Mouse (Mus musculus): ENCODE results near the gene Layn. TPM values are rescaled to one million over a fixed set of nuclear protein-coding genes. Genes with fewer than 3 reads are reported as not detected.

Layn gene
- 3.7 and 4.3 TPM in 2 replicates for polyA plus RNA-seq (2015; fragmentation: Nextera tagmentation; extraction: Ambion mirVana)

- Histone ChIP-seq H3K27me3 (replicated peaks) (no peaks in the 10 kb centered on the region), H3K4me3 (replicated peaks) (peak within 1 kb of the TSS; percentile 52), H3K9ac (peak within 1 kb of the TSS; percentile 54), H3K4me1 (replicated peaks) (peaks cover 15% of the 10 kb centered on the region; the same call in 1 of the 2 replicates), H3K27ac (peak within 1 kb of the TSS; percentile 54; the same call in 1 of the 2 replicates), H3K36me3 (no peaks in the 10 kb centered on the region), H3K9me3 (no peaks in the 10 kb centered on the region), H3K4me2 (replicated peaks) (peak within 1 kb of the TSS; percentile 98)
- under 1% methylated on average over 14 of the region's 14 CpGs for WGBS
- peak; percentile 95 for ATAC-seq
Measured at GRCm38 (mm10) chr9:51076979-51077315, at the start of gene Layn. Layn (minus strand) TSS chr9:51077094.

DNA sequence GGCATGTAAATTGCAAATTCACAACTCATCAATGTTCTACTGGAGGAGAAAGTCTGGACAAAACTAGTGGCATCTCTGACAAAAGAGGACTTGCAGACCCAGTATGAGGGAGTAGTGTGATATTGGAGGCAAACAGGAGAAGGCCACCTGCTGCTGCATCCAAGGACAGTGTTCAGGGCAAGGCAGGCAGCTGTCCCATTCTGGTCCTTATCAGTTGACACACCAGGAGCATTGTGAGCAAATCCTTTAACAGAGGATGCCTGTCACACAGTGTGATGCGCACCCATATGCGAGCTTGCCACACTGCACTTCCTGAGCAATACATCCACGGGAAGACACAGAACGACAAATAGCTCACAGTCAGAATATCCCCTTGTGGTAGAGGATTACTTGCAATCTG, 37.9 kb upstream of the Layn start:
- H3K4me1 ChIP-seq (replicated peaks): no peaks in the 10 kb centered on the region
- H3K9ac ChIP-seq: no peak overlapping the region
- H3K4me2 ChIP-seq (replicated peaks): no peak overlapping the region
- 74% methylated on average over 4 of the region's 4 CpGs for WGBS
- H3K9me3 ChIP-seq: no peaks in the 10 kb centered on the region
- no peaks in the 10 kb centered on the region for H3K36me3 ChIP-seq
- no peak overlapping the region for H3K4me3 ChIP-seq (replicated peaks)
- H3K27me3 ChIP-seq (replicated peaks): no peaks in the 10 kb centered on the region
- no peak overlapping the region for H3K27ac ChIP-seq
- no peak for ATAC-seq

DNA sequence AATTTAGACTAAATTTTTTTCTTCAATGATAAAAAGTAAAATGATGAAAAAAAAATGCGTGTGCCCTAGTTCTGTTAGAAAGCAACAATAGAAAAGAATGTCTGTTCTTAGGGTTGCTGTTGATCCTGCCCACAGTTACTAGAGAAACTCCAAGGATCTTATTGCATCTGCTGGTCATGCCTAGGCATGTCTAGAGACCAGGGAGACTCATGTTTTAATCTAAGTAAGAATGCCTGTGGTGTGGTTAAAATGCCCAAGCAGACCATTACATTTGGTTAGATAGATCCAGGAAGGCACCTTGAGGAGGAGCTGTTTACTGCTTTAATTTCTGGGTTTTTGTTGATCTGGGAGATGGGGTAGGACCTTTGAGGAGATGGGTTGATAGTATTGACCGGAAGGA, 28.9 kb upstream of the Layn start:
- 75% methylated on average over 2 of the region's 2 CpGs for WGBS
- H3K4me2 ChIP-seq (replicated peaks): no peak overlapping the region
- no peak overlapping the region for H3K9ac ChIP-seq
- H3K4me1 ChIP-seq (replicated peaks): peaks cover 8% of the 10 kb centered on the region; the same call in 1 of the 2 replicates
- H3K36me3 ChIP-seq: no peaks in the 10 kb centered on the region
- H3K27me3 ChIP-seq (replicated peaks): no peaks in the 10 kb centered on the region
- H3K27ac ChIP-seq: no peak overlapping the region
- H3K4me3 ChIP-seq (replicated peaks): no peak overlapping the region
- no peaks in the 10 kb centered on the region for H3K9me3 ChIP-seq
- ATAC-seq: no peak

DNA sequence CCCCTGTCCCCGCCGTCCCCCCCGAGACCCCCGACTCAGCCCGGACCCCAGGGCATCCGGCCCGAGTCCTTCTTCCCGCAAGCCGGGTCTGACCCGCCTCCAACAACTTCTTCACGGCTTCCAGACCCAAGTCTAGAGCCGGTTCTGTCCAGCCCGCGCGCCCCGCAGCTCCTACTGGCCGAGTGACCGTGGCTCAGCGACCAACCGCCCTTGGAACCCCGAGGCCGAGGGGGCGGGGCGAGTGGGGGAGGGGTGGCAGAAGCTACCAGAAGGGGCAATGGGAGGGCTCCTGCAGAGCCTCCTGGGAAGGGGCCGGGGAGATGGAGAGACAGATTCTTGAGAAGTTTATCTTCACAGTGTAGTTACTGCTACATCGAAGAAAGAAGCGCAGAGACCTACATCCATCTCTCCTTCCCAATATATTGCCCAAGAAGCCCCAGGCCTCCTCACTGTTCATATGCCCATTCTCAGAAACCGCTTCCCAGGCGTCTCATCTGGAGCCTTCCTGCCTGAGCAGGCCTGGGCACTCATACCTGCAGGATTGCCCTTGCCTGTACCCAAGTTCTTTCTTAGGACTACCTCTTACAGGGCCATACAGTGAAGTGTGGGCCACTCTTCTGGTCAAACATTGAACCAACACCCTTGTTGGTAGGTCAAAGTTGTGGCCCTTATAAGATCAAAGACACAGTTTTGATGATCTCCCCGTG, 27.1 kb upstream of the Layn start:
- peak overlapping the region; percentile 56 for H3K9ac ChIP-seq
- 12% methylated on average over 30 of the region's 30 CpGs for WGBS
- ATAC-seq: peak; percentile 59
- peaks cover 8% of the 10 kb centered on the region; the same call in 1 of the 2 replicates for H3K4me1 ChIP-seq (replicated peaks)
- peak overlapping the region; percentile 58 for H3K4me3 ChIP-seq (replicated peaks)
- peak overlapping the region; percentile 100 for H3K4me2 ChIP-seq (replicated peaks)
- H3K27me3 ChIP-seq (replicated peaks): no peaks in the 10 kb centered on the region; the same call in 1 of the 2 replicates
- no peak overlapping the region for H3K27ac ChIP-seq
- H3K9me3 ChIP-seq: no peaks in the 10 kb centered on the region
- no peaks in the 10 kb centered on the region for H3K36me3 ChIP-seq

DNA sequence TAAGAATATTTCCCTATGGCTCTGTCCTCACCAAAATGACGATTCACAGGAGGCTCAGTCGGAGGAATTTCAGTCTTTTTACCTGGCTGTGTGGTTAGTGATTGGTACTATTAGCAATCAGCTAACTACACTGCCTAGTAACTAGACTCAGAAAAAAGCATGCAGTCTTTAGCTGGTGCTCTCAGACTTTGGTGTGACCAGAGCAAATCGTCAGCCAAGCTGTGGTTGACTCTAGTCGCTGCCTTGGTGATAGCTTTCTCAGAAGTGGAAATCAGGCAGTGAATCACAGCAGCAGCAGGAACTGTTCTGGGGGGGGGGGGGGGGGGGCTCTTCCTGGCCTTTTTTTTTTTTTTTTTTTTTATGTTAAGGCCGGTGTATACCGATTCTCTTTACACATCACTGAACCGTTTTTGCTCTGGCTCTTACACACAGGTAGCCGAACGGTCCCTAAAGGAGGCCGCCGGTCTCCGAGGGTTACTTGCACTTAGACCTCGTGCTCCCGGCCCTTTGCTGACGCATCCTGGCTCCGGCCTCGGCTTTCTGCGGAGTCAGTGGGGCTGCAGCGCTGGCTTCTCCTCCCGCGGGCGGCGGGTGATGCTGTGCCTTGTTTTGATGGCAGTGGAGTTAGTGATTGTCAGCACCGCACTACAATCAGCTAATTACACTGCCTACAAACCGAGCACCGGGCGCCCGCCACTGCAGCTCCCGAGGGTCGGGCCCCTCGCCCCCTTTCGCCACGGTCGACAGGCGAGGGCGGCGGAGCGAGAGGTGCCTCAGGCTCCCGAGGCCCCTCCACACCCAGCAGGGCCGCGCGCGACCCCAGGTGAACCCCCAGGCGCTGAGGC, 26.3 kb upstream of the Layn start:
- Histone ChIP-seq H3K27ac (no peak overlapping the region), H3K27me3 (replicated peaks) (no peaks in the 10 kb centered on the region; the same call in 1 of the 2 replicates), H3K4me2 (replicated peaks) (peak overlapping the region; percentile 100), H3K36me3 (no peaks in the 10 kb centered on the region), H3K4me3 (replicated peaks) (peak overlapping the region; percentile 58), H3K9ac (peak overlapping the region; percentile 56), H3K9me3 (no peaks in the 10 kb centered on the region), H3K4me1 (replicated peaks) (peaks cover 8% of the 10 kb centered on the region; the same call in 1 of the 2 replicates)
- 3% methylated on average over 43 of the region's 44 CpGs for WGBS
- peak; percentile 73 for ATAC-seq

DNA sequence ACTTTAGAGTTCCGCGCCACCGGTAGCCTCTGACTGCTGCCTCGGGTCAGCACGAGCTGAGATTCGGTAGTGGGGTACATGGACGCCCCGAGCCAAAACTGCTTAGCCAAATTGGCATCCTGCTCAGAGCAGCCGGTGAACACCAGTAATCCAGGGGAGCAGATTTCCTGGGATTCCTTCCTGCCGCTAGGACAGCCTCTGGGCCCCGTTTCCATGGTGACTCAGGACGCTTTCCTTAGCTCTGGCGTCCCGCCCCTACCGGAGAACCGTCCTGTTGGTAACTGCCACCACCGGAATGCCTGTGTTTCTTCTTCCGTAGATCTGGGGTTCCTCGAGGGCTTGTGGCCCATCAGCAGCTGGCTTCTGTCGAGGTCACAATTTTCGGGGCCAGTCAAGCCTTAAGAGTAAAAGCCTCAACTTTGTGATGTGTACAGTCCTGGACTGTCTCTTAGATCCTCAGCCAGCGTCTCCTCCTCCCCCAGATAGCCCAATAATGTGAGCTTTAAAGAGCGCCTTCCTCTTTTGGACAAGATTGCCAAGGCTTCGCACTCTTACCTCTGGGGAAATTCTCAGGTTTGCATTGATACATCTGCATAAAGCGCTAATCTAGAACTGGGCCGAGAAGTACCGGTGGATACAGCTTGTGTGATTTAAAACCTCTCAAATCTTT, 25.0 kb upstream of the Layn start, which contains the start of gene 4833427G06Rik:
Gene 4833427G06Rik, minus strand, starts transcription at position 323 of the 670 bp plus-strand sequence.
- H3K36me3 ChIP-seq: no peaks in the 10 kb centered on the region
- no peak within 1 kb of the TSS for H3K27ac ChIP-seq
- no peaks in the 10 kb centered on the region; the same call in 1 of the 2 replicates for H3K27me3 ChIP-seq (replicated peaks)
- H3K9ac ChIP-seq: no peak within 1 kb of the TSS
- peaks cover 8% of the 10 kb centered on the region; the same call in 1 of the 2 replicates for H3K4me1 ChIP-seq (replicated peaks)
- H3K9me3 ChIP-seq: no peaks in the 10 kb centered on the region
- ATAC-seq: peak; percentile 78
- H3K4me2 ChIP-seq (replicated peaks): peak within 1 kb of the TSS; percentile 100
- 0 out of 2 replicates have a peak within 1 kb of the TSS, but pooled peaks have one; percentile 12 for H3K4me3 ChIP-seq (replicated peaks)
- WGBS: 10% methylated on average over 27 of the region's 27 CpGs

DNA sequence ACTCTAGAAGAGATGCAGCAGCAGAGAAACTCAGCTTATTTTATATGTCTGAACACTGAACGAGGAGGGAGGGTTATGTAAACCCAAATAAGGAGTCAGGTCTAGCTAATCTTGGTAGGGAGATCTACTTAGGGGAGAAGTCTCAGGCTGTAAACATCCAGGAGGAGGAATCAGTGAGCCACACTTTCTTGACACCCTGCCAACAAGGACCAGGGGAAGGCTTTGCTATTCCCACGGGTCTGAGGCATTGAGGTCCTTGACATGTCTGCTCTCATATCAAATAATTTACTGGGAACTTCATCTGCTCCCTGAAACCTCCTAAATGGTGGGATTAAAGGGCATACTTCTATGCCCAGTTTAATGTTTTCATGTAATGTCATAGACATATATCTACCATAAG, 19.4 kb upstream of the Layn start:
- ATAC-seq: no peak
- 40% methylated on average over 2 of the region's 2 CpGs for WGBS
- H3K9ac ChIP-seq: no peak overlapping the region

GRCm38 (mm10) chr9:51093697-51094096, 16.8 kb upstream of the Layn start:
- H3K9ac ChIP-seq: no peak overlapping the region
- no peak overlapping the region for H3K27ac ChIP-seq
- H3K4me1 ChIP-seq (replicated peaks): no peaks in the 10 kb centered on the region
- no peaks in the 10 kb centered on the region for H3K27me3 ChIP-seq (replicated peaks)
- no peaks in the 10 kb centered on the region for H3K9me3 ChIP-seq
- 60% methylated on average over 5 of the region's 5 CpGs for WGBS
- H3K4me3 ChIP-seq (replicated peaks): no peak overlapping the region
- no peaks in the 10 kb centered on the region for H3K36me3 ChIP-seq
- ATAC-seq: no peak
- no peak overlapping the region for H3K4me2 ChIP-seq (replicated peaks)

More for the DNA sequence above, 19.4 kb upstream of the Layn start:
- H3K4me3 ChIP-seq (replicated peaks): no peak overlapping the region
- no peaks in the 10 kb centered on the region for H3K4me1 ChIP-seq (replicated peaks)
- no peaks in the 10 kb centered on the region for H3K9me3 ChIP-seq
- no peaks in the 10 kb centered on the region; the same call in 1 of the 2 replicates for H3K27me3 ChIP-seq (replicated peaks)
- no peak overlapping the region for H3K4me2 ChIP-seq (replicated peaks)
- no peaks in the 10 kb centered on the region for H3K36me3 ChIP-seq
- H3K27ac ChIP-seq: no peak overlapping the region

- Histone ChIP-seq H3K9me3 (no peaks in the 10 kb centered on the region), H3K36me3 (no peaks in the 10 kb centered on the region), H3K9ac (no peak overlapping the region), H3K27ac (no peak overlapping the region), H3K27me3 (replicated peaks) (no peaks in the 10 kb centered on the region), H3K4me1 (replicated peaks) (peaks cover 8% of the 10 kb centered on the region; the same call in 1 of the 2 replicates), H3K4me3 (replicated peaks) (no peak overlapping the region), H3K4me2 (replicated peaks) (no peak overlapping the region)
- no peak for ATAC-seq
- WGBS: 81% methylated on average over 5 of the region's 5 CpGs
Measured at GRCm38 (mm10) chr9:51081614-51082013, 4.7 kb upstream of the Layn start.

GRCm38 (mm10) chr9:51076300-51076978, 455 bp downstream of the Layn start:
- under 1% methylated on average over 17 of the region's 17 CpGs for WGBS
- H3K36me3 ChIP-seq: no peaks in the 10 kb centered on the region
- H3K9ac ChIP-seq: peak overlapping the region; percentile 54
- peaks cover 15% of the 10 kb centered on the region; the same call in 1 of the 2 replicates for H3K4me1 ChIP-seq (replicated peaks)
- peak overlapping the region; percentile 98 for H3K4me2 ChIP-seq (replicated peaks)
- no peaks in the 10 kb centered on the region for H3K27me3 ChIP-seq (replicated peaks)
- H3K27ac ChIP-seq: peak overlapping the region; percentile 54; the same call in 1 of the 2 replicates
- no peaks in the 10 kb centered on the region for H3K9me3 ChIP-seq
- peak; percentile 63 for ATAC-seq
- peak overlapping the region; percentile 52 for H3K4me3 ChIP-seq (replicated peaks)

DNA sequence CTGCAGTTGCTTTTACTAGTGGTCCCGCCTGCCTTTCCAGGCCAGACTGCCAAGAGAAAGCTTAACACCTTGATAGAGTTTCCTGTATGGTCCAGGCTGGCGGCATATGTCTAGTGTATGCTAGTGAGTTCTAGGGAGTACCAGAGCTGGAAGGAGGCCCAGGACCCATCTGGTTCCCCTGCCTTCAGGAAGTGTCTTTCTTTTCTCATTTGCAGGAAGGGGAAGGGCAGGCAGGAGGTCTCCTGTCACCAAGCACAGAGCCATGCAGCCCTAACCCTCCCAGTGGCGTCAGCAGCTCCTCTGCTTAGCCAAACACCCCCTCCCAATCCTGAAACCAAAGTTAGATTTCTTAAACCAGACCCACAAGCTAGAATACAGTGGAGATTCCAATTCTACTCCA, 1.1 kb downstream of the Layn start:
- no peaks in the 10 kb centered on the region for H3K27me3 ChIP-seq (replicated peaks)
- no peaks in the 10 kb centered on the region for H3K9me3 ChIP-seq
- no peak overlapping the region for H3K9ac ChIP-seq
- peak overlapping the region; percentile 98 for H3K4me2 ChIP-seq (replicated peaks)
- peak; percentile 28 for ATAC-seq
- H3K4me3 ChIP-seq (replicated peaks): peak overlapping the region; percentile 52
- H3K27ac ChIP-seq: no peak overlapping the region
- no peaks in the 10 kb centered on the region for H3K36me3 ChIP-seq
- H3K4me1 ChIP-seq (replicated peaks): peaks cover 15% of the 10 kb centered on the region; the same call in 1 of the 2 replicates
- 27% methylated on average over 3 of the region's 3 CpGs for WGBS

Measured in intestine, embryonic 15.5 days (tissue).